Mouse (Mus musculus): ENCODE data around the gene Kctd12. TPM values are rescaled to one million over a fixed set of nuclear protein-coding genes. Genes with fewer than 3 reads are reported as not detected.
A peak's percentile ranks its signal among the peaks of the same experiment; 100 is the strongest.

The Kctd12 gene
- polyA plus RNA-seq, 1 experiment, result 0.02 TPM

- Histone ChIP-seq H3K79me3 (ENCODE audit: low read depth) (no peaks in the 10 kb centered on the region), H3K79me2 (ENCODE audit: control insufficient read depth, insufficient read depth) (no peaks in the 10 kb centered on the region), H3K4me3 (ENCODE audit: insufficient read depth, poor library complexity, severe bottlenecking) (no peak overlapping the region), H3ac (ENCODE audit: control insufficient read depth, insufficient read length, low read depth) (no peak overlapping the region), H3K27me3 (ENCODE audit: control insufficient read depth, insufficient read depth, insufficient read length) (no peaks in the 10 kb centered on the region), H3K36me3 (ENCODE audit: control insufficient read depth, insufficient read depth) (no peaks in the 10 kb centered on the region)
- no peak for TF ChIP-seq MYOD1 (IDR thresholded peaks at IDR 0.05; ENCODE audit: control insufficient read depth, insufficient read length, low read depth)
- TF ChIP-seq CTCF (IDR thresholded peaks at IDR 0.05; ENCODE audit: control insufficient read depth, insufficient read depth, insufficient read length), result no peak
- no peak for TF ChIP-seq FOSL1 (IDR thresholded peaks at IDR 0.05; ENCODE audit: insufficient read depth, low read length, poor library complexity, severe bottlenecking)
- no peak for TF ChIP-seq CEBPB (IDR thresholded peaks at IDR 0.05; ENCODE audit: low read depth)
- TF ChIP-seq MAX (IDR thresholded peaks at IDR 0.05), result no peak
- TF ChIP-seq MYOG (IDR thresholded peaks at IDR 0.05; ENCODE audit: control insufficient read depth, extremely low read depth, insufficient read length), result no peak
- no peak for TF ChIP-seq USF1 (IDR thresholded peaks at IDR 0.05; ENCODE audit: low read depth)
Measured at GRCm38 (mm10) chr14:103007737-103008136, 25.3 kb upstream of the Kctd12 start.

- Histone ChIP-seq H3K79me2 (ENCODE audit: control insufficient read depth, insufficient read depth) (no peaks in the 10 kb centered on the region), H3K79me3 (ENCODE audit: low read depth) (no peaks in the 10 kb centered on the region), H3K27me3 (ENCODE audit: control insufficient read depth, insufficient read depth, insufficient read length) (peaks cover 7% of the 10 kb centered on the region), H3ac (ENCODE audit: control insufficient read depth, insufficient read length, low read depth) (no peak overlapping the region), H3K4me3 (ENCODE audit: insufficient read depth, poor library complexity, severe bottlenecking) (no peak overlapping the region), H3K36me3 (ENCODE audit: control insufficient read depth, insufficient read depth) (no peaks in the 10 kb centered on the region)
- no peak for TF ChIP-seq MYOD1 (IDR thresholded peaks at IDR 0.05; ENCODE audit: control insufficient read depth, insufficient read length, low read depth)
- TF ChIP-seq FOSL1 (IDR thresholded peaks at IDR 0.05; ENCODE audit: insufficient read depth, low read length, poor library complexity, severe bottlenecking), result no peak
- TF ChIP-seq MYOG (IDR thresholded peaks at IDR 0.05; ENCODE audit: control insufficient read depth, extremely low read depth, insufficient read length), result no peak
- TF ChIP-seq MAX (IDR thresholded peaks at IDR 0.05), result no peak
- no peak for TF ChIP-seq CEBPB (IDR thresholded peaks at IDR 0.05; ENCODE audit: low read depth)
- TF ChIP-seq USF1 (IDR thresholded peaks at IDR 0.05; ENCODE audit: low read depth), result no peak
- TF ChIP-seq CTCF (IDR thresholded peaks at IDR 0.05; ENCODE audit: control insufficient read depth, insufficient read depth, insufficient read length), result peak; percentile 40
Measured at GRCm38 (mm10) chr14:102994662-102995561, 12.5 kb upstream of the Kctd12 start.

- peaks cover 7% of the 10 kb centered on the region for H3K27me3 ChIP-seq (ENCODE audit: control insufficient read depth, insufficient read depth, insufficient read length)
- TF ChIP-seq CEBPB (IDR thresholded peaks at IDR 0.05; ENCODE audit: low read depth) (no peak), MYOD1 (IDR thresholded peaks at IDR 0.05; ENCODE audit: control insufficient read depth, insufficient read length, low read depth) (no peak), FOSL1 (IDR thresholded peaks at IDR 0.05; ENCODE audit: insufficient read depth, low read length, poor library complexity, severe bottlenecking) (no peak), CTCF (IDR thresholded peaks at IDR 0.05; ENCODE audit: control insufficient read depth, insufficient read depth, insufficient read length) (no peak), MAX (IDR thresholded peaks at IDR 0.05) (no peak), USF1 (IDR thresholded peaks at IDR 0.05; ENCODE audit: low read depth) (no peak)
- no peaks in the 10 kb centered on the region for H3K79me3 ChIP-seq (ENCODE audit: low read depth)
- H3ac ChIP-seq (ENCODE audit: control insufficient read depth, insufficient read length, low read depth), result no peak overlapping the region
- no peaks in the 10 kb centered on the region for H3K36me3 ChIP-seq (ENCODE audit: control insufficient read depth, insufficient read depth)
- H3K79me2 ChIP-seq (ENCODE audit: control insufficient read depth, insufficient read depth), result no peaks in the 10 kb centered on the region
- H3K4me3 ChIP-seq (ENCODE audit: insufficient read depth, poor library complexity, severe bottlenecking), result no peak overlapping the region
Measured at GRCm38 (mm10) chr14:102990765-102991164, 8.3 kb upstream of the Kctd12 start.

GRCm38 (mm10) chr14:102989866-102990265 is 7.4 kb upstream of the Kctd12 start:
- no peak overlapping the region for H3ac ChIP-seq (ENCODE audit: control insufficient read depth, insufficient read length, low read depth)
- H3K27me3 ChIP-seq (ENCODE audit: control insufficient read depth, insufficient read depth, insufficient read length), result peaks cover 9% of the 10 kb centered on the region
- no peaks in the 10 kb centered on the region for H3K79me3 ChIP-seq (ENCODE audit: low read depth)
- H3K36me3 ChIP-seq (ENCODE audit: control insufficient read depth, insufficient read depth), result no peaks in the 10 kb centered on the region
- TF ChIP-seq MYOG (IDR thresholded peaks at IDR 0.05; ENCODE audit: control insufficient read depth, extremely low read depth, insufficient read length) (no peak), CTCF (IDR thresholded peaks at IDR 0.05; ENCODE audit: control insufficient read depth, insufficient read depth, insufficient read length) (no peak), MYOD1 (IDR thresholded peaks at IDR 0.05; ENCODE audit: control insufficient read depth, insufficient read length, low read depth) (no peak), FOSL1 (IDR thresholded peaks at IDR 0.05; ENCODE audit: insufficient read depth, low read length, poor library complexity, severe bottlenecking) (no peak), CEBPB (IDR thresholded peaks at IDR 0.05; ENCODE audit: low read depth) (no peak), MAX (IDR thresholded peaks at IDR 0.05) (no peak), USF1 (IDR thresholded peaks at IDR 0.05; ENCODE audit: low read depth) (no peak)
- no peaks in the 10 kb centered on the region for H3K79me2 ChIP-seq (ENCODE audit: control insufficient read depth, insufficient read depth)
- no peak overlapping the region for H3K4me3 ChIP-seq (ENCODE audit: insufficient read depth, poor library complexity, severe bottlenecking)

- Histone ChIP-seq H3K27me3 (ENCODE audit: control insufficient read depth, insufficient read depth, insufficient read length) (peaks cover 9% of the 10 kb centered on the region), H3K79me3 (ENCODE audit: low read depth) (no peaks in the 10 kb centered on the region)
- no peak for TF ChIP-seq CEBPB (IDR thresholded peaks at IDR 0.05; ENCODE audit: low read depth)
- TF ChIP-seq CTCF (IDR thresholded peaks at IDR 0.05; ENCODE audit: control insufficient read depth, insufficient read depth, insufficient read length), result no peak
- no peak for TF ChIP-seq MYOD1 (IDR thresholded peaks at IDR 0.05; ENCODE audit: control insufficient read depth, insufficient read length, low read depth)
Measured at GRCm38 (mm10) chr14:102989254-102989653, 6.8 kb upstream of the Kctd12 start.

More at GRCm38 (mm10) chr14:102989254-102989653, 6.8 kb upstream of the Kctd12 start:
- Histone ChIP-seq H3K79me2 (ENCODE audit: control insufficient read depth, insufficient read depth) (no peaks in the 10 kb centered on the region), H3ac (ENCODE audit: control insufficient read depth, insufficient read length, low read depth) (no peak overlapping the region), H3K36me3 (ENCODE audit: control insufficient read depth, insufficient read depth) (no peaks in the 10 kb centered on the region), H3K4me3 (ENCODE audit: insufficient read depth, poor library complexity, severe bottlenecking) (no peak overlapping the region)
